ENCODE assay signal across 8 mouse cellular contexts in genomic region chr11:61494129-61494997, GRCm38 (mm10). TPM values are rescaled to one million over a fixed set of nuclear protein-coding genes. Genes with fewer than 3 reads are reported as not detected.
A peak's percentile ranks its signal among the peaks of the same experiment; 100 is the strongest.
DNase-seq lines count a peak whose midpoint lies in the region; ATAC-seq lines count a peak whose summit lies in the region.

TSS of gene Mapk7 (minus strand) at chr11:61494406.

- peak within 1 kb of the TSS; percentile 89 for H3K4me3 ChIP-seq in hindbrain, embryonic 10.5 days

- peak within 1 kb of the TSS; percentile 95 for H3K27ac ChIP-seq in hindbrain, embryonic 10.5 days

- H3K27me3 ChIP-seq in hindbrain, embryonic 10.5 days (ENCODE audit: insufficient read depth, poor library complexity, severe bottlenecking) = no peaks in the 10 kb centered on the region

- H3K36me3 ChIP-seq in hindbrain, embryonic 10.5 days = peaks cover 38% of the 10 kb centered on the region

- DNase-seq in Muller cell, postnatal 12 days (ENCODE audit: inconsistent ontology term) = peak; percentile 100
- peak; percentile 96 for DNase-seq in cerebellum, adult 9-10 months
- DNase-seq in hindbrain, embryonic 10.5 days (ENCODE audit: low spot score) = peak; percentile 100
- DNase-seq in layer of hippocampus, postnatal 14 days (ENCODE audit: low spot score in 2 of 2) = peak; percentile 97 to 98
- peak; percentile 98 for DNase-seq in lung, postnatal 14 days
- peak; percentile 92 for DNase-seq in retina, adult 2 months (ENCODE audit: low read depth, low spot score)
- peak; percentile 96 to 97 for DNase-seq in thymus, postnatal 36 days

- H3K9me3 ChIP-seq in hindbrain, embryonic 10.5 days = no peaks in the 10 kb centered on the region

- under 1% methylated on average over 62 of the region's 62 CpGs for WGBS in hindbrain, embryonic 10.5 days

- H3K4me1 ChIP-seq in hindbrain, embryonic 10.5 days (replicated peaks) = peaks cover 33% of the 10 kb centered on the region

- ATAC-seq in frontal cortex, adult (ENCODE audit: low TSS enrichment) = peak; percentile 84

RNA-seq across cellular contexts. Expression of gene Mapk7, which starts in this region (rescaled TPM):
- 99.5 and 107 TPM in 2 replicates for polyA plus RNA-seq in hindbrain, embryonic 10.5 days (2016; fragmentation: Nextera tagmentation; extraction: Ambion mirVana)
- 10 to 100 TPM; 32.8 to 36.2 TPM for total RNA-seq in layer of hippocampus, postnatal 14 days (2021)

Comparison
In these comparisons a context has a peak if more than half of its experiments do, and no peak if none do; other contexts are left out.
1. Peak in every context shown above with its lines: DNase-seq, ATAC-seq, H3K4me3 ChIP-seq and H3K27ac ChIP-seq.